Mouse (Mus musculus) hindbrain, embryonic 14.5 days (tissue): ENCODE data around the gene Ell. TPM values are rescaled to one million over a fixed set of nuclear protein-coding genes. Genes with fewer than 3 reads are reported as not detected.
A peak's percentile ranks its signal among the peaks of the same experiment; 100 is the strongest.

Experiments
- ATAC-seq: fragments of 200-750 bp; cut with Nextera tagmentation; 2 replicates; pipeline ENCODE4 v1.8.0; 2017; ENCODE audit warnings: moderate number of reproducible peaks, mild to moderate bottlenecking, moderate TSS enrichment, moderate library complexity; ENCODE audit not compliant: low FRiP score
- DNase-seq: peaks from one replicate; pipeline ENCODE4 v3.0.0-alpha.2; 2015; ENCODE audit warnings: low spot score
- H3K27ac ChIP-seq: fragments of 300-500 bp; sonication (generic); 2 replicates; pipeline ENCODE4 v1.5.1; 2014; ENCODE audit warnings: mild to moderate bottlenecking, moderate library complexity
- H3K27me3 ChIP-seq: fragments of 300-500 bp; sonication (generic); 2 replicates; pipeline ENCODE4 v1.6.1; 2014; ENCODE audit warnings: mild to moderate bottlenecking, low read length, mixed read lengths; ENCODE audit not compliant: control insufficient read depth, insufficient read depth
- H3K36me3 ChIP-seq: fragments of 300-500 bp; sonication (generic); replicated peaks from 2 replicates; pipeline ENCODE4 v1.6.1; 2014; ENCODE audit not compliant: control insufficient read depth, insufficient read depth
- H3K4me1 ChIP-seq: fragments of 300-500 bp; sonication (generic); replicated peaks from 2 replicates; pipeline ENCODE4 v1.6.1; 2014; ENCODE audit warnings: antibody characterized with exemption, low read length, mixed read lengths; ENCODE audit not compliant: control insufficient read depth, insufficient read depth
- H3K4me2 ChIP-seq: fragments of 300-500 bp; sonication (generic); replicated peaks from 2 replicates; pipeline ENCODE4 v1.6.1; 2014; ENCODE audit warnings: mild to moderate bottlenecking, moderate library complexity
- H3K4me3 ChIP-seq: fragments of 300-500 bp; sonication (generic); replicated peaks from 2 replicates; pipeline ENCODE4 v1.5.1; 2014; ENCODE audit warnings: mild to moderate bottlenecking, low read length
- H3K9ac ChIP-seq: fragments of 300-500 bp; sonication (generic); 2 replicates; pipeline ENCODE4 v1.6.1; 2014
- H3K9me3 ChIP-seq: fragments of 300-500 bp; sonication (generic); 2 replicates; pipeline ENCODE4 v1.6.1; 2016; ENCODE audit warnings: low read length; ENCODE audit not compliant: control insufficient read depth
- WGBS: fragments of 180-500 bp; shearing (Covaris S2); extraction: QIAGEN DNeasy Blood & Tissue Kit; methylation state at CpG from one replicate; pipeline ENCODE4 v1.1.7; 2014; 5-methylcytosine and 5-hydroxymethylcytosine counted together
- polyA plus RNA-seq: library from polyadenylated mRNA; unstranded; fragments of >200 nt; fragmentation: Nextera tagmentation; extraction: Ambion mirVana; gene quantifications from 2 replicates; pipeline ENCODE4 v1.2.1, GENCODE M21; 2014

The Ell gene
- polyA plus RNA-seq, 1 experiment from 2014 or later: 15.1 TPM

DNA sequence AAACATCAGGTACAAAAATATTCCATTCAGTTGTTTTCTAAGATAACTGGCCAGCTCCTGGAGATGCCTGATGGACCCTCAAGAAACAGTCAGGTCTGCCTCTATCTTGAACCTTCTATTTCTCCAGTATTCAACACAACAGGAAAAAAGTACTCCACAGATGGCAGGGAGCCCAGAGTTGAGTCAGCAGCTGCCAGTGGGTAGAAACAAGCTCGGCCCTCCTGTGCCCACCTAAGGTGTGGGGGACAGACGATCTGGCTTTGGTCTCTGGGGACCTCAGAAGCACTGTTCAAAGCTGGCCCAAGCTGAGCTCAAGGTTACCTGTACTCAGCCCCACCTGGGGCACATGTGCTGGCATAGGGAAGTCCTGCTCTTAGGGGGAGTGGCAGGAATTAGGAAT is 25.8 kb upstream of the Ell start:
- peaks cover 16% of the 10 kb centered on the region for H3K4me1 ChIP-seq

GRCm38 (mm10) chr8:70517940-70518643 is 21.2 kb upstream of the Ell start:
- H3K4me1 ChIP-seq: peaks cover 6% of the 10 kb centered on the region; the same call in 1 of the 2 replicates
- no peaks in the 10 kb centered on the region for H3K27me3 ChIP-seq
- H3K4me3 ChIP-seq: no peak overlapping the region
- no peak for DNase-seq
- WGBS: 80% methylated on average over 10 of the region's 10 CpGs
- no peak overlapping the region for H3K27ac ChIP-seq
- no peak overlapping the region for H3K9ac ChIP-seq
- ATAC-seq: no peak
- H3K36me3 ChIP-seq: peaks cover 37% of the 10 kb centered on the region
- H3K4me2 ChIP-seq: no peak overlapping the region
- no peaks in the 10 kb centered on the region for H3K9me3 ChIP-seq

More for the DNA sequence above, 25.8 kb upstream of the Ell start:
- peaks cover 31% of the 10 kb centered on the region for H3K36me3 ChIP-seq
- H3K4me2 ChIP-seq: no peak overlapping the region
- DNase-seq: no peak
- no peak overlapping the region for H3K27ac ChIP-seq
- no peaks in the 10 kb centered on the region for H3K27me3 ChIP-seq
- H3K4me3 ChIP-seq: no peak overlapping the region
- WGBS: 70% methylated on average over 2 of the region's 2 CpGs
- no peak overlapping the region for H3K9ac ChIP-seq
- no peaks in the 10 kb centered on the region for H3K9me3 ChIP-seq
- no peak for ATAC-seq

DNA sequence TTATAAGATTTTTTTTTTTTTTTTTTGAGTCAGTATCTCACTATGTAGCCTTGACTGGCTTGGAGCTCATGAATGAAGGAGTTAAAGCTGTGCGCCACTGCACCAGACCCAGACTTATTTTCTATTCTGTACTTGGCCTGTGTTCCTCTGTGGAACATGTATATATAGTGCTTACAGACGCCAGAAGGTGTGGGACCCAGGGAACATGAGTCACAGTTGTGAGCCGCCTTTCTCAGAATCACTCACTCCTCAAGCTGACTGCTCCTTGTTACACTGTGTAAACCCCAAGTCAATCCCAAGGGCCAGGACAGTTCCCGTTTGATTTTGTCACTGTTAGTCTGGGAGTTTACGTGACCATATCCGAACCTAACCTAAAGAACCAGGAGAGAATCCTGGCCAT is 20.2 kb upstream of the Ell start:
- H3K36me3 ChIP-seq: peaks cover 31% of the 10 kb centered on the region
- no peak overlapping the region for H3K9ac ChIP-seq
- DNase-seq (no peak), ATAC-seq (no peak)
- no peaks in the 10 kb centered on the region for H3K9me3 ChIP-seq
- H3K27ac ChIP-seq: no peak overlapping the region
- H3K4me2 ChIP-seq: no peak overlapping the region
- 91% methylated on average over 6 of the region's 6 CpGs for WGBS
- no peaks in the 10 kb centered on the region for H3K27me3 ChIP-seq
- H3K4me1 ChIP-seq: peaks cover 11% of the 10 kb centered on the region; the same call in 1 of the 2 replicates
- H3K4me3 ChIP-seq: no peak overlapping the region

- H3K27ac ChIP-seq: no peak overlapping the region
- WGBS: 83% methylated on average over 2 of the region's 2 CpGs
Observed at GRCm38 (mm10) chr8:70519606-70520005, 19.7 kb upstream of the Ell start.

DNA sequence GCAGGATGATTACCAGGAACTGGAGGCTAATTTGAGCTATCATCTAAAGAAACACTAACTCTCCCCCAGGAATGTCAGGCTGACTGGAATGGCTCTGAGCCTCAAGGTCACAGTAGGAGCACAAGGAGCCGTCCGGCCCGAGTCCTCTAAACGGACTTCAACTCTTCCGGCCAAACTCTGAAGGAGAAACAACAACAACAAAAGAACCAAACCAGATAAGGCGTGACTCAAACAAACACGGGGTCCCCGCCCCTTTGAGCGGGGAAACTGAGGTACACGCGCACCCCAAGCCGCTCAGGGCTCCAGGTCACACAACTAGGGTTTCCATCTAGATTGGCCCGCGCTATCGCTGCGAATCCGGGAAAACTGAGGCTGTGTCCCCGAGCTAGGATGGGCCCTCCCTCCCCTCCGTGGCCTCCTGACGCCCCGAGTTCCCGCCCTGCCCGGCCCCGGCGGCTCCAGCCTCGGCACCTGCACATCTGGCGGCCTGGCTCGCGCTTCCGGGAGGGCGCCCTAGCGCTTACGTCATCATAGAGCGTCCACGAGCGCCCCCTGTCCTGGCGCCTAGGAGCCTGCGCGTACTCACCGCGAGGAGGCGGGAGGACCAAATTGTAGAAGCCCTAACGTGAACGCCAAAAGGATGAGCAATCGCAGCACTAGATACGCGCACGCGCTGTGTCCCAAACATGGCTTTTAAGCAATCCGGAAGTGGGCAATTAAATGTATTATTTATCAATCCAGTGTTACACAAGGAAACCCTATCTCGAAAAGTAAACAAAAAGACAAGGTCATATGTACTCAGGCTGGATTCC is 16.5 kb upstream of the Ell start:
- peaks cover 22% of the 10 kb centered on the region for H3K4me1 ChIP-seq
- ATAC-seq (peak; percentile 87), DNase-seq (peak; percentile 98)
- WGBS: under 1% methylated on average over 51 of the region's 51 CpGs
- 0 out of 2 replicates have a peak, but pooled peaks cover 15% of the 10 kb centered on the region for H3K36me3 ChIP-seq
- H3K27ac ChIP-seq: peak overlapping the region; percentile 92
- H3K4me3 ChIP-seq: peak overlapping the region; percentile 71
- H3K4me2 ChIP-seq: peak overlapping the region; percentile 71
- H3K27me3 ChIP-seq: no peaks in the 10 kb centered on the region
- H3K9me3 ChIP-seq: no peaks in the 10 kb centered on the region
- peak overlapping the region; percentile 69 for H3K9ac ChIP-seq

More at GRCm38 (mm10) chr8:70519606-70520005, 19.7 kb upstream of the Ell start:
- Histone ChIP-seq H3K9ac (no peak overlapping the region), H3K4me1 (peaks cover 11% of the 10 kb centered on the region; the same call in 1 of the 2 replicates), H3K27me3 (no peaks in the 10 kb centered on the region), H3K9me3 (no peaks in the 10 kb centered on the region), H3K36me3 (peaks cover 26% of the 10 kb centered on the region), H3K4me3 (no peak overlapping the region), H3K4me2 (no peak overlapping the region)
- ATAC-seq (no peak), DNase-seq (no peak)

- ATAC-seq (no peak), DNase-seq (no peak)
- H3K4me2 ChIP-seq: peak overlapping the region; percentile 70
- H3K4me3 ChIP-seq: peak overlapping the region; percentile 88
- peak overlapping the region; percentile 96 for H3K9ac ChIP-seq
- H3K27ac ChIP-seq: peak overlapping the region; percentile 89
- no peaks in the 10 kb centered on the region for H3K9me3 ChIP-seq
- WGBS: 1% methylated on average over 8 of the region's 8 CpGs
- H3K27me3 ChIP-seq: no peaks in the 10 kb centered on the region
- H3K36me3 ChIP-seq: peaks cover 23% of the 10 kb centered on the region
- H3K4me1 ChIP-seq: peaks cover 32% of the 10 kb centered on the region
Observed at GRCm38 (mm10) chr8:70527111-70527511, 12.1 kb upstream of the Ell start.

GRCm38 (mm10) chr8:70527512-70528181 is 11.6 kb upstream of the Ell start, which contains the start of the genes Fkbp8 and Kxd1:
Gene Fkbp8, plus strand, starts transcription at chr8:70527724.
Gene Kxd1, minus strand, starts transcription at chr8:70527956.
- peak within 1 kb of the TSS; percentile 88 for H3K4me3 ChIP-seq
- peak; percentile 97 for DNase-seq
- peak within 1 kb of the TSS; percentile 89 for H3K27ac ChIP-seq
- peaks cover 28% of the 10 kb centered on the region for H3K4me1 ChIP-seq
- H3K27me3 ChIP-seq: no peaks in the 10 kb centered on the region
- H3K4me2 ChIP-seq: peak within 1 kb of the TSS; percentile 70
- no peaks in the 10 kb centered on the region for H3K9me3 ChIP-seq
- peak within 1 kb of the TSS; percentile 96 for H3K9ac ChIP-seq
- peak; percentile 94 for ATAC-seq
- H3K36me3 ChIP-seq: peaks cover 28% of the 10 kb centered on the region
- under 1% methylated on average over 56 of the region's 61 CpGs for WGBS

GRCm38 (mm10) chr8:70528182-70528797 is 11.0 kb upstream of the Ell start:
- ATAC-seq (no peak), DNase-seq (no peak)
- peaks cover 27% of the 10 kb centered on the region for H3K4me1 ChIP-seq
- peak overlapping the region; percentile 88 for H3K4me3 ChIP-seq
- peak overlapping the region; percentile 96 for H3K9ac ChIP-seq
- peaks cover 35% of the 10 kb centered on the region for H3K36me3 ChIP-seq
- H3K4me2 ChIP-seq: peak overlapping the region; percentile 70
- H3K27me3 ChIP-seq: no peaks in the 10 kb centered on the region
- 37% methylated on average over 13 of the region's 13 CpGs for WGBS
- H3K9me3 ChIP-seq: no peaks in the 10 kb centered on the region
- H3K27ac ChIP-seq: peak overlapping the region; percentile 89
